Mouse (Mus musculus) frontal cortex, adult 2 months (tissue): Measurements from ENCODE around the gene Fbxw9. TPM values are rescaled to one million over a fixed set of nuclear protein-coding genes. Genes with fewer than 3 reads are reported as not detected.
"Not testable (repeated sequence)": the region's sequence is repeated elsewhere in the genome, so short reads cannot be mapped to it uniquely, and the experiment has no call there.

Source experiments
- DNase-seq, 2 experiments: peaks; one replicate each; pipeline ENCODE4 v3.0.0; 2022; ENCODE audit warnings: low spot score in 1 of 2; ENCODE audit errors: extremely low spot score in 1 of 2
- polyA plus RNA-seq: library from polyadenylated mRNA; depleted of rRNA; stranded (reverse); fragments of >200 nt; gene quantifications from 2 replicates; pipeline ENCODE4 v1.2.3, GENCODE M21; 2012; rRNA removed

Fbxw9 gene
- polyA plus RNA-seq, 1 experiment = 42.4 TPM

- DNase-seq = not testable (repeated sequence)
Observed at GRCm38 (mm10) chr8:85082169-85082568, 22.3 kb downstream of the Fbxw9 start.

- DNase-seq = peak; percentile 88 to 93
Observed at GRCm38 (mm10) chr8:85083108-85083813, 23.4 kb downstream of the Fbxw9 start, which contains the start of gene Man2b1. Gene Man2b1, plus strand, starts transcription at chr8:85083270.

GRCm38 (mm10) chr8:85084633-85085032 lies 24.8 kb downstream of the Fbxw9 start:
- DNase-seq = no peak

GRCm38 (mm10) chr8:85086238-85086637 lies 26.4 kb downstream of the Fbxw9 start:
- DNase-seq = no peak

GRCm38 (mm10) chr8:85088771-85089170 lies 28.9 kb downstream of the Fbxw9 start:
- no peak for DNase-seq

- DNase-seq = no peak
Observed at GRCm38 (mm10) chr8:85090856-85091255, 31.0 kb downstream of the Fbxw9 start.

GRCm38 (mm10) chr8:85091526-85092090 lies 31.8 kb downstream of the Fbxw9 start:
- DNase-seq = no peak

- DNase-seq = no peak
Observed at GRCm38 (mm10) chr8:85095051-85095450, 35.2 kb downstream of the Fbxw9 start.

GRCm38 (mm10) chr8:85095566-85095965 lies 35.7 kb downstream of the Fbxw9 start:
- DNase-seq = no peak

GRCm38 (mm10) chr8:85096196-85096595 lies 36.3 kb downstream of the Fbxw9 start:
- DNase-seq = no peak

- no peak for DNase-seq
Observed at GRCm38 (mm10) chr8:85096850-85097249, 37.0 kb downstream of the Fbxw9 start.

GRCm38 (mm10) chr8:85100076-85100665 lies 40.3 kb downstream of the Fbxw9 start:
- no peak for DNase-seq

GRCm38 (mm10) chr8:85113241-85113640 lies 53.4 kb downstream of the Fbxw9 start:
- DNase-seq = no peak

GRCm38 (mm10) chr8:85115501-85115900 lies 55.6 kb downstream of the Fbxw9 start:
- DNase-seq = no peak

Other genes with a start within 250 kb of the Fbxw9 start
- gene Dand5, start 237.2 kb upstream of the Fbxw9 start, polyA plus RNA-seq = 14.6 and 15.5 TPM in 2 replicates
- gene Gadd45gip1, start 228.5 kb upstream of the Fbxw9 start, polyA plus RNA-seq = 28.0 and 30.9 TPM in 2 replicates
- gene Rad23a, start 219.4 kb upstream of the Fbxw9 start, polyA plus RNA-seq = 75.2 and 80.5 TPM in 2 replicates
- 561 and 590 TPM in 2 replicates for gene Calr, start 213.1 kb upstream of the Fbxw9 start, polyA plus RNA-seq
- gene Farsa, start 203.1 kb upstream of the Fbxw9 start, polyA plus RNA-seq = 59.6 and 59.7 TPM in 2 replicates
- gene Syce2, start 187.9 kb upstream of the Fbxw9 start, polyA plus RNA-seq = 4.2 and 5.2 TPM in 2 replicates
- gene Gcdh, start 166.1 kb upstream of the Fbxw9 start, polyA plus RNA-seq = 55.1 and 71.5 TPM in 2 replicates
- 0.17 and 0.38 TPM in 2 replicates for gene Klf1, start 158.1 kb upstream of the Fbxw9 start, polyA plus RNA-seq
- gene Dnase2a, start 151.5 kb upstream of the Fbxw9 start, polyA plus RNA-seq = 5.7 and 6.5 TPM in 2 replicates
- gene Mast1, start 122.7 kb upstream of the Fbxw9 start, polyA plus RNA-seq = 69.0 and 76.3 TPM in 2 replicates
- 7.6 and 7.9 TPM in 2 replicates for gene Rtbdn, start 113.1 kb upstream of the Fbxw9 start, polyA plus RNA-seq
- not detected in 2 replicates for gene Gm49661, start 90.6 kb upstream of the Fbxw9 start, polyA plus RNA-seq
- 318 and 332 TPM in 2 replicates for gene Prdx2, start 90.5 kb upstream of the Fbxw9 start, polyA plus RNA-seq
- gene Rnaseh2a, start 90.3 kb upstream of the Fbxw9 start, polyA plus RNA-seq = 37.5 and 39.7 TPM in 2 replicates
- 52.0 and 106 TPM in 2 replicates for gene Junb, start 81.3 kb upstream of the Fbxw9 start, polyA plus RNA-seq
- gene Hook2, start 69.5 kb upstream of the Fbxw9 start, polyA plus RNA-seq = 20.7 and 26.0 TPM in 2 replicates
- gene Best2, start 45.5 kb upstream of the Fbxw9 start, polyA plus RNA-seq = 0.10 TPM in 1 of 2 replicates, not detected in the other
- 238 and 271 TPM in 2 replicates for gene Asna1, start 34.8 kb upstream of the Fbxw9 start, polyA plus RNA-seq
- 150 and 167 TPM in 2 replicates for gene Trir, start 33.2 kb upstream of the Fbxw9 start, polyA plus RNA-seq
- gene Tnpo2, start 23.1 kb upstream of the Fbxw9 start, polyA plus RNA-seq = 96.1 and 109 TPM in 2 replicates
- 0.74 TPM in 1 of 2 replicates, not detected in the other for gene Gm5741, start 7.9 kb downstream of the Fbxw9 start, polyA plus RNA-seq
- gene Dhps, start 11.7 kb downstream of the Fbxw9 start, polyA plus RNA-seq = 66.6 and 68.7 TPM in 2 replicates
- gene Wdr83os, start 20.7 kb downstream of the Fbxw9 start, polyA plus RNA-seq = 110 and 122 TPM in 2 replicates
- gene Wdr83, start 21.3 kb downstream of the Fbxw9 start, polyA plus RNA-seq = 57.8 and 58.2 TPM in 2 replicates
- gene Man2b1, start 23.2 kb downstream of the Fbxw9 start, polyA plus RNA-seq = 40.2 and 46.9 TPM in 2 replicates
- gene Zfp791, start 63.0 kb downstream of the Fbxw9 start, polyA plus RNA-seq = 3.2 and 4.0 TPM in 2 replicates
- not detected in 2 replicates for gene Cks1brt, start 91.9 kb downstream of the Fbxw9 start, polyA plus RNA-seq
- not detected in 2 replicates for gene Olfr371, start 165.9 kb downstream of the Fbxw9 start, polyA plus RNA-seq
- 38.0 and 43.2 TPM in 2 replicates for gene Orc6, start 239.6 kb downstream of the Fbxw9 start, polyA plus RNA-seq
- gene Vps35, start 239.7 kb downstream of the Fbxw9 start, polyA plus RNA-seq = 75.1 and 87.8 TPM in 2 replicates